Mouse (Mus musculus) gastrocnemius, postnatal 25 days (tissue): ENCODE measurements around the gene Aire. TPM values are rescaled to one million over a fixed set of nuclear protein-coding genes. Genes with fewer than 3 reads are reported as not detected.
"Not testable (repeated sequence)": the region's sequence is repeated elsewhere in the genome, so short reads cannot be mapped to it uniquely, and the experiment has no call there.

Source experiments
- DNase-seq: peaks from one replicate; pipeline ENCODE4 v3.0.0; 2022
- total RNA-seq, 2 experiments: library from RNA; stranded (reverse); gene quantifications; 1 replicate in 1 of 2; 2 replicates in 1 of 2; pipeline ENCODE4 v1.2.3; 2021

Gene Aire
- total RNA-seq, 2 experiments from 2014 or later, result not detected

GRCm38 (mm10) chr10:78049519-78050035 is 6.2 kb upstream of the Aire start:
- DNase-seq, result no peak

- no peak for DNase-seq
Measured at GRCm38 (mm10) chr10:78048061-78048730, 4.8 kb upstream of the Aire start.

- no peak for DNase-seq
Measured at GRCm38 (mm10) chr10:78046388-78046787, 3.0 kb upstream of the Aire start.

- DNase-seq, result no peak
Measured at GRCm38 (mm10) chr10:78044531-78044930, 1.1 kb upstream of the Aire start.

GRCm38 (mm10) chr10:78042697-78043405 is 559 bp downstream of the Aire start:
- no peak for DNase-seq

- DNase-seq, result no peak
Measured at GRCm38 (mm10) chr10:78042096-78042495, 1.3 kb downstream of the Aire start.

- no peak for DNase-seq
Measured at GRCm38 (mm10) chr10:78041647-78042046, 1.8 kb downstream of the Aire start, which contains the start of gene Dnmt3l. Gene Dnmt3l, plus strand, starts transcription at chr10:78041947.

GRCm38 (mm10) chr10:78037139-78037538 is 6.3 kb downstream of the Aire start:
- no peak for DNase-seq

GRCm38 (mm10) chr10:78031987-78032386 is 11.4 kb downstream of the Aire start:
- no peak for DNase-seq

GRCm38 (mm10) chr10:78029080-78029479 is 14.3 kb downstream of the Aire start:
- no peak for DNase-seq

GRCm38 (mm10) chr10:78028129-78028528 is 15.3 kb downstream of the Aire start:
- no peak for DNase-seq

- DNase-seq, result not testable (repeated sequence)
Measured at GRCm38 (mm10) chr10:78025453-78025852, 18.0 kb downstream of the Aire start.

GRCm38 (mm10) chr10:78019984-78020383 is 23.4 kb downstream of the Aire start:
- DNase-seq, result not testable (repeated sequence)

- DNase-seq, result no peak
Measured at GRCm38 (mm10) chr10:78019291-78019690, 24.1 kb downstream of the Aire start.

GRCm38 (mm10) chr10:78018797-78019203 is 24.6 kb downstream of the Aire start:
- peak; percentile 44 for DNase-seq

GRCm38 (mm10) chr10:78016366-78016765 is 27.0 kb downstream of the Aire start:
- DNase-seq, result no peak

GRCm38 (mm10) chr10:78015489-78015888 is 27.9 kb downstream of the Aire start:
- no peak for DNase-seq

- no peak for DNase-seq
Measured at GRCm38 (mm10) chr10:78012661-78013495, 30.5 kb downstream of the Aire start.

GRCm38 (mm10) chr10:78011116-78011515 is 32.3 kb downstream of the Aire start:
- DNase-seq, result not testable (repeated sequence)

- DNase-seq, result no peak
Measured at GRCm38 (mm10) chr10:78010335-78010734, 33.1 kb downstream of the Aire start.

GRCm38 (mm10) chr10:78009945-78010293 is 33.5 kb downstream of the Aire start, which contains the start of gene Pfkl:
Gene Pfkl, minus strand, starts transcription at chr10:78010083.
- DNase-seq, result no peak

GRCm38 (mm10) chr10:78009184-78009944 is 34.0 kb downstream of the Aire start:
- peak; percentile 95 for DNase-seq
